Mouse (Mus musculus): Measurements from ENCODE around the gene Adh7. TPM values are rescaled to one million over a fixed set of nuclear protein-coding genes. Genes with fewer than 3 reads are reported as not detected.

The Adh7 gene
- polyA plus RNA-seq, 1 experiment from 2014 or later, result not detected

DNA sequence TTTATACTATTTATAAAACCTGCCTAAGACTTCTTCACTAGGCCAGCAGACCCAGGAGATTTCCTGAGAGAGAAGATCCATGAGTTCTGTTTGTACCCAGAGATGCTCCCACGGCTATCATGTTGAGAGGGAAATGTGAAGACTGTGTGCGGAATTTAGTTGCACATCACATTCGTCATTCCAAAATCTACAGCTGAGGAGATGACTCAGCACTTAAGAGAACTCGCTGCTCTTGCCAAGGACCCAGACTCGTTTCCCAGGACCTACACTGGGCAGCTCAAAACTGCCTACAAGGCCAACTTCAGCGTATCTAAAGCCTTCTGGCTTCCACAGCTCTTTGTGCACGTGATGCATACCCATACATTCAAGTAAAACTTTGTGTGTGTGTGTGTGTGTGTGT lies 25.3 kb upstream of the Adh7 start:
- H3K4me3 ChIP-seq (ENCODE audit: control insufficient read depth in 1 of 2, insufficient read depth in 1 of 2, low read depth in 1 of 2, low read length in 2 of 2), result no peak overlapping the region
- no peaks in the 10 kb centered on the region for H3K27me3 ChIP-seq (ENCODE audit: control insufficient read depth, insufficient read depth, low read length)
- WGBS, result 74% methylated on average over 7 of the region's 7 CpGs
- H3K9ac ChIP-seq (ENCODE audit: low read length), result no peak overlapping the region
- H3K4me2 ChIP-seq (ENCODE audit: low read length), result no peak overlapping the region
- no peaks in the 10 kb centered on the region for H3K9me3 ChIP-seq (ENCODE audit: control insufficient read depth, low read length)
- H3K4me1 ChIP-seq (ENCODE audit: control insufficient read depth in 2 of 2, insufficient read depth in 2 of 2, low read length in 2 of 2), result no peaks in the 10 kb centered on the region
- no peaks in the 10 kb centered on the region for H3K36me3 ChIP-seq (ENCODE audit: control insufficient read depth, insufficient read depth, low read length)
- ATAC-seq (ENCODE audit: insufficient number of reproducible peaks, insufficient read depth, low FRiP score, low read depth), result no peak
- no peak overlapping the region for H3K27ac ChIP-seq (replicated peaks in 1 of 2; ENCODE audit: control insufficient read depth in 1 of 2, insufficient read depth in 1 of 2, low read depth in 2 of 2, low read length in 2 of 2)

- no peaks in the 10 kb centered on the region for H3K36me3 ChIP-seq (ENCODE audit: control insufficient read depth, insufficient read depth, low read length)
- ATAC-seq (ENCODE audit: insufficient number of reproducible peaks, insufficient read depth, low FRiP score, low read depth), result no peak
- WGBS, result 75% methylated on average over 15 of the region's 15 CpGs
- no peak within 1 kb of the TSS for H3K4me2 ChIP-seq (ENCODE audit: low read length)
- H3K27ac ChIP-seq (replicated peaks in 1 of 2; ENCODE audit: control insufficient read depth in 1 of 2, insufficient read depth in 1 of 2, low read depth in 2 of 2, low read length in 2 of 2), result no peak within 1 kb of the TSS
- H3K4me3 ChIP-seq (ENCODE audit: control insufficient read depth in 1 of 2, insufficient read depth in 1 of 2, low read depth in 1 of 2, low read length in 2 of 2), result no peak within 1 kb of the TSS
- no peak within 1 kb of the TSS for H3K9ac ChIP-seq (ENCODE audit: low read length)
- no peaks in the 10 kb centered on the region for H3K9me3 ChIP-seq (ENCODE audit: control insufficient read depth, low read length)
- H3K27me3 ChIP-seq (ENCODE audit: control insufficient read depth, insufficient read depth, low read length), result no peaks in the 10 kb centered on the region
- no peaks in the 10 kb centered on the region for H3K4me1 ChIP-seq (ENCODE audit: control insufficient read depth in 2 of 2, insufficient read depth in 2 of 2, low read length in 2 of 2)
Observed at GRCm38 (mm10) chr3:138193683-138194302, 23.8 kb upstream of the Adh7 start, which contains the start of gene 4930579F01Rik. Gene 4930579F01Rik (minus strand): TSS chr3:138193825.

- no peaks in the 10 kb centered on the region for H3K36me3 ChIP-seq (ENCODE audit: control insufficient read depth, insufficient read depth, low read length)
- no peak overlapping the region for H3K9ac ChIP-seq (ENCODE audit: low read length)
- 83% methylated on average over 14 of the region's 14 CpGs for WGBS
- H3K27me3 ChIP-seq (ENCODE audit: control insufficient read depth, insufficient read depth, low read length), result no peaks in the 10 kb centered on the region
- H3K4me2 ChIP-seq (ENCODE audit: low read length), result no peak overlapping the region
- no peak for ATAC-seq (ENCODE audit: insufficient number of reproducible peaks, insufficient read depth, low FRiP score, low read depth)
- no peak overlapping the region for H3K4me3 ChIP-seq (ENCODE audit: control insufficient read depth in 1 of 2, insufficient read depth in 1 of 2, low read depth in 1 of 2, low read length in 2 of 2)
- H3K9me3 ChIP-seq (ENCODE audit: control insufficient read depth, low read length), result no peaks in the 10 kb centered on the region
- H3K4me1 ChIP-seq (ENCODE audit: control insufficient read depth in 2 of 2, insufficient read depth in 2 of 2, low read length in 2 of 2), result no peaks in the 10 kb centered on the region
- no peak overlapping the region for H3K27ac ChIP-seq (replicated peaks in 1 of 2; ENCODE audit: control insufficient read depth in 1 of 2, insufficient read depth in 1 of 2, low read depth in 2 of 2, low read length in 2 of 2)
Observed at GRCm38 (mm10) chr3:138197093-138197492, 20.5 kb upstream of the Adh7 start.

- H3K4me3 ChIP-seq (ENCODE audit: control insufficient read depth in 1 of 2, insufficient read depth in 1 of 2, low read depth in 1 of 2, low read length in 2 of 2), result no peak overlapping the region
- H3K4me2 ChIP-seq (ENCODE audit: low read length), result peak overlapping the region; percentile 62; the same call in 1 of the 2 replicates
- no peaks in the 10 kb centered on the region for H3K9me3 ChIP-seq (ENCODE audit: control insufficient read depth, low read length)
- H3K27me3 ChIP-seq (ENCODE audit: control insufficient read depth, insufficient read depth, low read length), result no peaks in the 10 kb centered on the region
- H3K9ac ChIP-seq (ENCODE audit: low read length), result no peak overlapping the region
- H3K27ac ChIP-seq (replicated peaks in 1 of 2; ENCODE audit: control insufficient read depth in 1 of 2, insufficient read depth in 1 of 2, low read depth in 2 of 2, low read length in 2 of 2), result no peak overlapping the region
- no peak for ATAC-seq (ENCODE audit: insufficient number of reproducible peaks, insufficient read depth, low FRiP score, low read depth)
- no peaks in the 10 kb centered on the region for H3K36me3 ChIP-seq (ENCODE audit: control insufficient read depth, insufficient read depth, low read length)
- WGBS, result 66% methylated on average over 9 of the region's 9 CpGs
- no peaks in the 10 kb centered on the region for H3K4me1 ChIP-seq (ENCODE audit: control insufficient read depth in 2 of 2, insufficient read depth in 2 of 2, low read length in 2 of 2)
Observed at GRCm38 (mm10) chr3:138197556-138197955, 20.0 kb upstream of the Adh7 start.

- Histone ChIP-seq H3K4me2 (ENCODE audit: low read length) (peak overlapping the region; percentile 62), H3K9me3 (ENCODE audit: control insufficient read depth, low read length) (no peaks in the 10 kb centered on the region), H3K27me3 (ENCODE audit: control insufficient read depth, insufficient read depth, low read length) (no peaks in the 10 kb centered on the region), H3K27ac (replicated peaks in 1 of 2; ENCODE audit: control insufficient read depth in 1 of 2, insufficient read depth in 1 of 2, low read depth in 2 of 2, low read length in 2 of 2) (no peak overlapping the region), H3K9ac (ENCODE audit: low read length) (0 out of 2 replicates have a peak overlapping the region, but pooled peaks have one; percentile 45), H3K4me3 (ENCODE audit: control insufficient read depth in 1 of 2, insufficient read depth in 1 of 2, low read depth in 1 of 2, low read length in 2 of 2) (peak overlapping the region; percentile 23 to 30), H3K36me3 (ENCODE audit: control insufficient read depth, insufficient read depth, low read length) (no peaks in the 10 kb centered on the region), H3K4me1 (ENCODE audit: control insufficient read depth in 2 of 2, insufficient read depth in 2 of 2, low read length in 2 of 2) (no peaks in the 10 kb centered on the region)
- WGBS, result 29% methylated on average over 20 of the region's 20 CpGs
- ATAC-seq (ENCODE audit: insufficient number of reproducible peaks, insufficient read depth, low FRiP score, low read depth), result peak; percentile 69; the same call in 1 of the 2 replicates
Observed at GRCm38 (mm10) chr3:138197973-138198721, 19.4 kb upstream of the Adh7 start.

GRCm38 (mm10) chr3:138198722-138199068 lies 18.9 kb upstream of the Adh7 start:
- WGBS, result 72% methylated on average over 7 of the region's 7 CpGs
- Histone ChIP-seq H3K4me2 (ENCODE audit: low read length) (no peak overlapping the region), H3K27ac (replicated peaks in 1 of 2; ENCODE audit: control insufficient read depth in 1 of 2, insufficient read depth in 1 of 2, low read depth in 2 of 2, low read length in 2 of 2) (no peak overlapping the region), H3K4me3 (ENCODE audit: control insufficient read depth in 1 of 2, insufficient read depth in 1 of 2, low read depth in 1 of 2, low read length in 2 of 2) (no peak overlapping the region), H3K4me1 (ENCODE audit: control insufficient read depth in 2 of 2, insufficient read depth in 2 of 2, low read length in 2 of 2) (no peaks in the 10 kb centered on the region), H3K27me3 (ENCODE audit: control insufficient read depth, insufficient read depth, low read length) (no peaks in the 10 kb centered on the region), H3K9ac (ENCODE audit: low read length) (no peak overlapping the region), H3K9me3 (ENCODE audit: control insufficient read depth, low read length) (no peaks in the 10 kb centered on the region), H3K36me3 (ENCODE audit: control insufficient read depth, insufficient read depth, low read length) (no peaks in the 10 kb centered on the region)
- ATAC-seq (ENCODE audit: insufficient number of reproducible peaks, insufficient read depth, low FRiP score, low read depth), result no peak

DNA sequence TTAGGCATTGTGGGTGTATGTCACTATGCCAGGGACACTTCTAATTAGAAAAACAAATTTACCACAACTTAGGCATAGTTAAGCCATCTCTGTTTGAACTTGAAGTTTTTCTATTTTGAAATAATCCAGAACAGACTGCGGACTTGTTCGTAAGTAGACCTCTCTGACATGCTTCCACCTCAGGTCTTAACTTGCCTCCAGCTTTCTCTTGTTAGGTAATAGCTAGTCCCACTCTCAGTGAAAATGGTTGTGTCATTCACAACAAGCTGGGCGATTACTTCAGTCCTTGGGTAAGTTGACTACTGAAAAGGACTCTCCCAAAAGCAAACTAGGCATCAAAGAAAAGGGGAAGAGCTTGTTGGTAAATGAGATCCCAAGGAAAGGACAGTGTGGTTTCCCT lies 8.7 kb upstream of the Adh7 start:
- Histone ChIP-seq H3K4me3 (ENCODE audit: control insufficient read depth in 1 of 2, insufficient read depth in 1 of 2, low read depth in 1 of 2, low read length in 2 of 2) (no peak overlapping the region), H3K9ac (ENCODE audit: low read length) (no peak overlapping the region), H3K9me3 (ENCODE audit: control insufficient read depth, low read length) (no peaks in the 10 kb centered on the region), H3K4me1 (ENCODE audit: control insufficient read depth in 2 of 2, insufficient read depth in 2 of 2, low read length in 2 of 2) (no peaks in the 10 kb centered on the region), H3K36me3 (ENCODE audit: control insufficient read depth, insufficient read depth, low read length) (no peaks in the 10 kb centered on the region), H3K4me2 (ENCODE audit: low read length) (no peak overlapping the region), H3K27me3 (ENCODE audit: control insufficient read depth, insufficient read depth, low read length) (no peaks in the 10 kb centered on the region), H3K27ac (replicated peaks in 1 of 2; ENCODE audit: control insufficient read depth in 1 of 2, insufficient read depth in 1 of 2, low read depth in 2 of 2, low read length in 2 of 2) (no peak overlapping the region)
- ATAC-seq (ENCODE audit: insufficient number of reproducible peaks, insufficient read depth, low FRiP score, low read depth), result no peak
- WGBS, result 86% methylated on average over 3 of the region's 3 CpGs

All from heart, embryonic 14.5 days (tissue).